Mouse (Mus musculus) CH12.LX (cell line): ENCODE results near the gene Ctnnbip1. TPM values are rescaled to one million over a fixed set of nuclear protein-coding genes. Genes with fewer than 3 reads are reported as not detected.

Source experiments
- DNase-seq: peaks from one replicate; pipeline ENCODE4 v3.0.0-alpha.2; 2013; ENCODE audit errors: extremely low read depth
- H3K27ac ChIP-seq: 2 replicates; pipeline ENCODE4 v1.5.1; 2012; ENCODE audit warnings: low read depth, mild to moderate bottlenecking, control low read depth, moderate library complexity; ENCODE audit not compliant: insufficient read depth
- H3K27me3 ChIP-seq: replicated peaks from 2 replicates; pipeline ENCODE3; 2012; ENCODE audit warnings: inconsistent platforms
- H3K36me3 ChIP-seq, 2 experiments: replicated peaks in 1 of 2; 2 replicates each; pipeline versions ENCODE3 to v1.6.1; 2012; ENCODE audit warnings: inconsistent platforms in 1 of 2, low read length in 1 of 2, mild to moderate bottlenecking in 1 of 2, mixed read lengths in 1 of 2, moderate library complexity in 1 of 2; ENCODE audit not compliant: control insufficient read depth in 1 of 2, insufficient read depth in 1 of 2
- H3K4me1 ChIP-seq, 2 experiments: 2 replicates each; pipeline ENCODE4 v1.6.1; 2012; ENCODE audit warnings: inconsistent platforms in 1 of 2, moderate library complexity in 1 of 2; ENCODE audit not compliant: insufficient read depth in 2 of 2, control insufficient read depth in 1 of 2
- H3K4me2 ChIP-seq: 2 replicates; pipeline ENCODE4 v1.6.1; 2012; ENCODE audit warnings: low read depth, mild to moderate bottlenecking, control low read depth; ENCODE audit not compliant: poor library complexity, insufficient read depth, severe bottlenecking
- H3K4me3 ChIP-seq, 3 experiments: fragments of 150-350 bp in 1 of 3; sonication (generic) in 1 of 3; replicated peaks in 1 of 3; 2 replicates each; pipeline versions ENCODE3 to v1.5.1; 2011 to 2012; ENCODE audit warnings: low read depth in 2 of 3, low read length in 2 of 3, mild to moderate bottlenecking in 2 of 3, moderate library complexity in 2 of 3, control low read depth in 1 of 3, improper control_type of control experiment in 1 of 3, inconsistent platforms in 1 of 3, mixed read lengths in 1 of 3; ENCODE audit not compliant: poor library complexity in 1 of 3
- H3K79me2 ChIP-seq: replicated peaks from 2 replicates; pipeline ENCODE4 v1.6.1; 2012; ENCODE audit warnings: mild to moderate bottlenecking, moderate library complexity; ENCODE audit not compliant: control insufficient read depth, poor library complexity, insufficient read depth, severe bottlenecking; ENCODE audit errors: extremely low read depth
- H3K9ac ChIP-seq: 2 replicates; pipeline ENCODE4 v1.6.1; 2012; ENCODE audit warnings: low read depth, mild to moderate bottlenecking, control low read depth, moderate library complexity; ENCODE audit not compliant: insufficient read depth
- H3K9me3 ChIP-seq: replicated peaks from 2 replicates; pipeline ENCODE3; 2012; ENCODE audit warnings: low read length, inconsistent platforms, mixed read lengths
- BHLHE40 ChIP-seq: IDR thresholded peaks from 2 replicates; pipeline ENCODE4 v1.6.1; 2011; ENCODE audit warnings: mild to moderate bottlenecking, low read depth, low read length, improper control_type of control experiment
- CHD2 ChIP-seq: IDR thresholded peaks from 2 replicates; pipeline ENCODE4 v1.6.1; 2011; ENCODE audit warnings: low read length, improper control_type of control experiment
- ELF1 ChIP-seq: IDR thresholded peaks from 2 replicates; pipeline ENCODE4 v1.6.1; 2014; ENCODE audit warnings: low read depth, mild to moderate bottlenecking, inconsistent platforms, low read length, improper control_type of control experiment
- EP300 ChIP-seq: IDR thresholded peaks from 2 replicates; pipeline ENCODE4 v1.6.1; 2011; ENCODE audit warnings: low read length, improper control_type of control experiment
- GABPA ChIP-seq: IDR thresholded peaks from 2 replicates; pipeline ENCODE4 v1.6.1; 2012; ENCODE audit warnings: low read depth, low read length, improper control_type of control experiment, inconsistent platforms; ENCODE audit not compliant: insufficient replicate concordance
- HCFC1 ChIP-seq: IDR thresholded peaks from 2 replicates; pipeline ENCODE4 v1.6.1; 2012; ENCODE audit warnings: low read depth, mild to moderate bottlenecking, inconsistent platforms, low read length, improper control_type of control experiment
- IRF4 ChIP-seq: IDR thresholded peaks from 2 replicates; pipeline ENCODE4 v1.6.1; 2014; ENCODE audit warnings: low read depth, mild to moderate bottlenecking, inconsistent platforms, low read length, improper control_type of control experiment
- JUN ChIP-seq: IDR thresholded peaks from 2 replicates; pipeline ENCODE4 v1.6.1; 2011; ENCODE audit warnings: low read depth, mild to moderate bottlenecking, low read length, improper control_type of control experiment, moderate library complexity; ENCODE audit not compliant: insufficient read depth
- KAT2A ChIP-seq: IDR thresholded peaks from 2 replicates; pipeline ENCODE4 v1.6.1; 2012; ENCODE audit warnings: low read length, improper control_type of control experiment, inconsistent platforms; ENCODE audit not compliant: insufficient replicate concordance
- MAX ChIP-seq: IDR thresholded peaks from 2 replicates; pipeline ENCODE4 v1.6.1; 2011; ENCODE audit warnings: low read length, improper control_type of control experiment
- MAZ ChIP-seq: IDR thresholded peaks from 2 replicates; pipeline ENCODE4 v1.6.1; 2012; ENCODE audit warnings: low read depth, mild to moderate bottlenecking, inconsistent platforms, low read length, improper control_type of control experiment, moderate library complexity
- MXI1 ChIP-seq: IDR thresholded peaks from 2 replicates; pipeline ENCODE4 v1.6.1; 2011; ENCODE audit warnings: mild to moderate bottlenecking, low read depth, low read length, improper control_type of control experiment
- MYC ChIP-seq: IDR thresholded peaks from 2 replicates; pipeline ENCODE4 v1.6.1; 2011; ENCODE audit warnings: low read depth, mild to moderate bottlenecking, improper control_type of control experiment, low read length
- NRF1 ChIP-seq: IDR thresholded peaks from 2 replicates; pipeline ENCODE4 v1.6.1; 2014; ENCODE audit warnings: low read depth, mild to moderate bottlenecking, inconsistent platforms, low read length, improper control_type of control experiment, moderate library complexity
- PAX5 ChIP-seq: IDR thresholded peaks from 2 replicates; pipeline ENCODE4 v1.6.1; 2012; ENCODE audit warnings: low read length, inconsistent platforms, mixed read lengths
- POLR2AphosphoS2 ChIP-seq: IDR thresholded peaks from 2 replicates; pipeline ENCODE4 v1.6.1; 2011; ENCODE audit warnings: low read depth, low read length, improper control_type of control experiment
- RAD21 ChIP-seq: IDR thresholded peaks from 2 replicates; pipeline ENCODE4 v1.6.1; 2011; ENCODE audit warnings: low read depth, mild to moderate bottlenecking, low read length, improper control_type of control experiment, moderate library complexity
- RCOR1 ChIP-seq: conservative IDR thresholded peaks from 2 replicates; pipeline ENCODE4 v1.6.1; 2012; ENCODE audit warnings: low read depth, mild to moderate bottlenecking, inconsistent platforms, low read length, improper control_type of control experiment
- SMC3 ChIP-seq: IDR thresholded peaks from 2 replicates; pipeline ENCODE4 v1.6.1; 2011; ENCODE audit warnings: low read depth, low read length, improper control_type of control experiment
- TCF12 ChIP-seq: IDR thresholded peaks from 2 replicates; pipeline ENCODE4 v1.6.1; 2014; ENCODE audit warnings: low read depth, mild to moderate bottlenecking, inconsistent platforms, low read length, improper control_type of control experiment
- UBTF ChIP-seq: IDR thresholded peaks from 2 replicates; pipeline ENCODE4 v1.6.1; 2012; ENCODE audit warnings: low read depth, mild to moderate bottlenecking, inconsistent platforms, low read length, improper control_type of control experiment, moderate library complexity
- USF1 ChIP-seq: IDR thresholded peaks from 2 replicates; pipeline ENCODE4 v1.6.1; 2014; ENCODE audit warnings: low read depth, mild to moderate bottlenecking, inconsistent platforms, low read length, improper control_type of control experiment
- ZC3H11A ChIP-seq: IDR thresholded peaks from 2 replicates; pipeline ENCODE4 v1.6.1; 2012; ENCODE audit warnings: low read depth, mild to moderate bottlenecking, inconsistent platforms, low read length, improper control_type of control experiment
- dilution Hi-C: fragments of 300-500 bp; cut with MboI; formaldehyde crosslinking; loops from 2 replicates; pipeline ENCODE4 v1.14.3; 2020; ENCODE audit warnings: low sequenced_read_pairs; ENCODE audit not compliant: extremely low pct_unique_long_range_greater_than_20kb, extremely low pct_ligation_motif_present
- in situ Hi-C: fragments of 300-500 bp; cut with MboI; formaldehyde crosslinking; loops from 3 replicates; pipeline ENCODE4 v1.14.3; 2019; ENCODE audit warnings: low sequenced_read_pairs, low pct_ligation_motif_present, low pct_unique_long_range_greater_than_20kb, mixed read lengths
- polyA plus RNA-seq: library from polyadenylated mRNA; unstranded; fragments of >175 nt; gene quantifications from 2 replicates; pipeline ENCODE4 v1.2.1, GENCODE M21; 2012; ENCODE audit warnings: low read depth; ENCODE audit not compliant: insufficient read length
- total RNA-seq, 2 experiments: library from RNA; depleted of rRNA; stranded (reverse); fragments of 300-350 nt in 1 of 2; fragments of >200 nt in 1 of 2; gene quantifications; 2 replicates each; pipeline ENCODE4 v1.2.3; 2012 to 2014

The Ctnnbip1 gene
- total and polyA plus RNA-seq, 3 experiments = 4.5 to 5.9 (median 5.7) TPM

GRCm38 (mm10) chr4:149561392-149561791 is 43.4 kb downstream of the Ctnnbip1 start:
- H3K9ac ChIP-seq = no peak overlapping the region
- no peaks in the 10 kb centered on the region for H3K9me3 ChIP-seq
- no peaks in the 10 kb centered on the region for H3K79me2 ChIP-seq
- DNase-seq = no peak
- peaks cover 0 to 2% of the 10 kb centered on the region in 2 experiments for H3K36me3 ChIP-seq
- H3K4me2 ChIP-seq = no peak overlapping the region
- dilution Hi-C loops (no loop called here), in situ Hi-C loops (no loop called here)
- no peak overlapping the region for H3K4me3 ChIP-seq
- TF ChIP-seq CHD2 (no peak), JUN (no peak), MXI1 (no peak), POLR2AphosphoS2 (no peak), NRF1 (no peak), BHLHE40 (no peak), PAX5 (no peak), HCFC1 (no peak), GABPA (no peak), IRF4 (no peak), RCOR1 (no peak), RAD21 (no peak), SMC3 (no peak), UBTF (no peak), ZC3H11A (no peak)
- H3K27me3 ChIP-seq = no peaks in the 10 kb centered on the region
- H3K4me1 ChIP-seq = peaks cover 9 to 11% of the 10 kb centered on the region in 2 experiments
- H3K27ac ChIP-seq = no peak overlapping the region

GRCm38 (mm10) chr4:149561986-149562904 is 44.2 kb downstream of the Ctnnbip1 start:
- Histone ChIP-seq H3K4me1 (peaks cover 9 to 11% of the 10 kb centered on the region in 2 experiments), H3K27ac (no peak overlapping the region), H3K36me3 (peaks cover 0 to 2% of the 10 kb centered on the region in 2 experiments), H3K9ac (no peak overlapping the region), H3K4me2 (no peak overlapping the region), H3K4me3 (no peak overlapping the region), H3K27me3 (no peaks in the 10 kb centered on the region), H3K9me3 (no peaks in the 10 kb centered on the region), H3K79me2 (no peaks in the 10 kb centered on the region)
- TF ChIP-seq CHD2 (no peak), MYC (no peak), EP300 (no peak), SMC3 (no peak), USF1 (no peak), MAX (no peak), RAD21 (no peak), ELF1 (no peak), TCF12 (no peak), KAT2A (no peak), UBTF (no peak), POLR2AphosphoS2 (no peak), RCOR1 (no peak), MAZ (no peak), ZC3H11A (no peak)
- dilution Hi-C loops (no loop called here), in situ Hi-C loops (no loop called here)
- DNase-seq = no peak
